Mouse (Mus musculus): ENCODE data around the gene Itk.

GRCm38 (mm10) chr11:46396167-46396859 is 7.0 kb upstream of the Itk start, which contains the start of gene Fam71b:
- TF ChIP-seq CTCF (IDR thresholded peaks at IDR 0.05; ENCODE audit: insufficient read depth, low read depth, low read length) (no peak), POLR2A (IDR thresholded peaks at IDR 0.05; ENCODE audit: insufficient read depth, low read depth, low read length) (no peak)

All from olfactory bulb, adult 2 months (tissue).